Mouse (Mus musculus): Measurements from ENCODE around the gene Hoxc6. TPM values are rescaled to one million over a fixed set of nuclear protein-coding genes. Genes with fewer than 3 reads are reported as not detected.
A peak's percentile ranks its signal among the peaks of the same experiment; 100 is the strongest.

Hoxc6 gene
- polyA plus RNA-seq, 1 experiment from 2014 or later: not detected

GRCm38 (mm10) chr15:102999183-102999831 is 1.2 kb downstream of the Hoxc6 start:
- Histone ChIP-seq H3K4me2 (peak overlapping the region; percentile 79), H3K27ac (ENCODE audit: low read depth) (no peak overlapping the region; the same call in 1 of the 2 replicates), H3K27me3 (ENCODE audit: insufficient read depth, low read length) (peaks cover 100% of the 10 kb centered on the region), H3K36me3 (ENCODE audit: insufficient read depth) (no peaks in the 10 kb centered on the region), H3K9me3 (ENCODE audit: low read depth, low read length) (no peaks in the 10 kb centered on the region), H3K4me3 (ENCODE audit: low read depth, low read length) (peak overlapping the region; percentile 43), H3K4me1 (ENCODE audit: insufficient read depth) (no peaks in the 10 kb centered on the region), H3K9ac (peak overlapping the region; percentile 32; the same call in 1 of the 2 replicates)
- DNase-seq (peak; percentile 57), ATAC-seq (ENCODE audit: insufficient read depth) (peak; percentile 52; the same call in 1 of the 2 replicates)
- 1% methylated on average over 33 of the region's 33 CpGs for WGBS
- no peak for TF ChIP-seq CTCF (IDR thresholded peaks at IDR 0.05; ENCODE audit: low read depth)

DNA sequence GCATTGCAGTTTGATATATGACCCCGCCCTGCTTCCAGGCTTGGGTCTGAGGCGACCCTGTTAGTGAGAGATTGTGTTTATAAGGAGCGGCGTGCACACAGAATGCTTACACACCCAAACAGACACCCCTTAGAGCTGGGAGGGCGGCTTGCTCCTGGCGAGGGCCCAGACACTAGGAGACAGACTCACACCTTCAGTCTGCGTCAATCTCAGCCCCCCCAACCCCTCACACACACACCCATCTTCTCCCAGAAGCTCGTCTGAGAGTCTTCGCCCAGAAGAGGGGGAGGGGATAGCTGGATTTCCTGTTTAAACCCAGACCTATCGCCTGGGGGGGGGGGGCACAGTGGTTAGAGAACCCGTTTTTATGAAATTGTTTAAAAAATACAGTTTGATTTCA is 1.9 kb downstream of the Hoxc6 start:
- Histone ChIP-seq H3K27ac (ENCODE audit: low read depth) (no peak overlapping the region), H3K9me3 (ENCODE audit: low read depth, low read length) (no peaks in the 10 kb centered on the region), H3K36me3 (ENCODE audit: insufficient read depth) (no peaks in the 10 kb centered on the region), H3K4me1 (ENCODE audit: insufficient read depth) (no peaks in the 10 kb centered on the region), H3K4me2 (peak overlapping the region; percentile 79), H3K27me3 (ENCODE audit: insufficient read depth, low read length) (peaks cover 100% of the 10 kb centered on the region), H3K9ac (no peak overlapping the region), H3K4me3 (ENCODE audit: low read depth, low read length) (peak overlapping the region; percentile 43; the same call in 1 of the 2 replicates)
- WGBS: 3% methylated on average over 11 of the region's 11 CpGs
- DNase-seq (no peak), ATAC-seq (ENCODE audit: insufficient read depth) (peak; percentile 13; the same call in 1 of the 2 replicates)
- no peak for TF ChIP-seq CTCF (IDR thresholded peaks at IDR 0.05; ENCODE audit: low read depth)

- no peak overlapping the region for H3K27ac ChIP-seq (ENCODE audit: low read depth)
- 4% methylated on average over 24 of the region's 24 CpGs for WGBS
- peaks cover 100% of the 10 kb centered on the region for H3K27me3 ChIP-seq (ENCODE audit: insufficient read depth, low read length)
- no peaks in the 10 kb centered on the region for H3K36me3 ChIP-seq (ENCODE audit: insufficient read depth)
- H3K4me3 ChIP-seq (ENCODE audit: low read depth, low read length): peak overlapping the region; percentile 8; the same call in 1 of the 2 replicates
- no peak overlapping the region for H3K9ac ChIP-seq
- peak overlapping the region; percentile 79 for H3K4me2 ChIP-seq
- H3K9me3 ChIP-seq (ENCODE audit: low read depth, low read length): no peaks in the 10 kb centered on the region
- DNase-seq: no peak
- H3K4me1 ChIP-seq (ENCODE audit: insufficient read depth): no peaks in the 10 kb centered on the region
- no peak; the same call in 1 of the 2 replicates for ATAC-seq (ENCODE audit: insufficient read depth)
- TF ChIP-seq CTCF (IDR thresholded peaks at IDR 0.05; ENCODE audit: low read depth): no peak
These were observed 2.4 kb downstream of the Hoxc6 start for GRCm38 (mm10) chr15:103000501-103000901.

DNA sequence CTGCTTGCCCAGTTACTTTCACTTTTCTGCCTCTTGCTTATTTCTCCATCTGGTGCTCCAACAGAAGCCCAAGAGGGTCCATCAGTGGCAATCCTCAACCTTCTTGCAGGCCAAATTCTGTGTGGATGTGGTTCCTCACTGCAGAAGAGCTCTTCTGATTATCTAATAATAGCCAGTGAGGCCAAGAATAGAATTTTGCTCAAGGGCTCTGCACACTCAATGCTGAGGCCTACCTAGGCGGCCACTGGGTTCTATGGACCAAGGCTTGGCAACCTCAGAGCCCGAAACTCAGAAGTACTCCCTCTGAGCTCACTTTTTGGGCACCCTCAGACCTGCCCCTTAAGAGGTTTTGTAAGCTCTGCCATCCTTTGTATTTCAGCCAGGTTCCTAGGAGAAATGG is 3.3 kb downstream of the Hoxc6 start:
- WGBS: 27% methylated on average over 2 of the region's 2 CpGs
- no peaks in the 10 kb centered on the region for H3K36me3 ChIP-seq (ENCODE audit: insufficient read depth)
- H3K4me2 ChIP-seq: no peak overlapping the region
- ATAC-seq (ENCODE audit: insufficient read depth) (no peak), DNase-seq (no peak)
- H3K4me1 ChIP-seq (ENCODE audit: insufficient read depth): no peaks in the 10 kb centered on the region
- H3K27me3 ChIP-seq (ENCODE audit: insufficient read depth, low read length): peaks cover 100% of the 10 kb centered on the region
- TF ChIP-seq CTCF (IDR thresholded peaks at IDR 0.05; ENCODE audit: low read depth): no peak
- no peak overlapping the region for H3K9ac ChIP-seq
- H3K4me3 ChIP-seq (ENCODE audit: low read depth, low read length): no peak overlapping the region
- H3K27ac ChIP-seq (ENCODE audit: low read depth): no peak overlapping the region
- no peaks in the 10 kb centered on the region for H3K9me3 ChIP-seq (ENCODE audit: low read depth, low read length)

DNA sequence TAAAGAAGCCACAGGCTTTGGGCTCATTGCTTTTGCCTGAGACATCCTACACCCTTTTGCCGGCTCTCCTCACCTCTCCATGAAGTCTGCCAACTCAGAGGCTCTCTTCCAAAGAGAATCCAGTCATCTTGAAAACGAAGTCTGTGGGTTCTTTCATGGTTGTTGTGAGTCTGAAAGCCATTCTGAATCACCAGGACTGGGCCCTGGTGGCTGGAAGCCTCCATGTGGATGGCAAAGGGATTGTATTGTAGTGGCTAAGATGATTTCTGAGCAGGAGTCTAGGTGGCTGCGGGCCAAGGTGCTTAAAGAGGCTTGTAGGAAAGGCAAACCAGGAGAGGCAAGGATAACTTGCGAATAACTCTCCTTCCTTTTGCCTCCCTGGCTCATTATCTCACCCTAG is 4.1 kb downstream of the Hoxc6 start:
- Histone ChIP-seq H3K4me3 (ENCODE audit: low read depth, low read length) (no peak overlapping the region), H3K27ac (ENCODE audit: low read depth) (no peak overlapping the region), H3K27me3 (ENCODE audit: insufficient read depth, low read length) (peaks cover 100% of the 10 kb centered on the region), H3K4me1 (ENCODE audit: insufficient read depth) (no peaks in the 10 kb centered on the region), H3K4me2 (no peak overlapping the region), H3K36me3 (ENCODE audit: insufficient read depth) (no peaks in the 10 kb centered on the region), H3K9me3 (ENCODE audit: low read depth, low read length) (no peaks in the 10 kb centered on the region), H3K9ac (no peak overlapping the region)
- WGBS: 17% methylated on average over 4 of the region's 4 CpGs
- DNase-seq (no peak), ATAC-seq (ENCODE audit: insufficient read depth) (no peak)
- no peak for TF ChIP-seq CTCF (IDR thresholded peaks at IDR 0.05; ENCODE audit: low read depth)

DNA sequence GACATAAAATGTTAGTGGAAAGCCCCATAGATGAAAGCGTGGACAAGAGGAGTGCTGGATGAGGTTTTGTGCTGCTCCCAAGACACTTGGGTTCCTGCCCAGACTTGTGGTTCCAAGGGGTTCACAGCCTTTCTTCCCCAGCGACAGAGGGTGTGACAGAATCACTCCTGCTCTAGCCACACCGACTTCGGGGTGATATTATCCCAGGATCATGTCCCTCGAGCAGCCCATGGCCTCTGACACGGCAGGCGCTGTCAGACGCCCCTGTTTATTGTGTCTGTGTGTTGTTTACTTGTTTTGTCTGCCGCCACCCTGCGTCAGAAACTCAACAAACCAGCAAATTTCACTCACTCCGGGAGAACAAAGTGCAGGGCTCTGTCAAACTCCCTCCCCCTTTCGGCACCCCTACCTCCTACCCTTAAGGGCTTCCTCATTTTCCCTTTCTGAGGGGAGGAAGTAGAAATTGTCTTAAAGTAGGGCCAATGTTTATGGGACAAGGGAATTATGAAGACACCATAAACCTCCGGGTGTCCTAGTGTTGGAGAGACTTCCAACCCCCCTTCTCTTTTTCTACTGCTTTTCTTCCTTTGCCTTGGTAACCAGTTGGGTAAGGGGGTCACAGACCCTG is 4.9 kb downstream of the Hoxc6 start:
- peaks cover 100% of the 10 kb centered on the region for H3K27me3 ChIP-seq (ENCODE audit: insufficient read depth, low read length)
- H3K4me3 ChIP-seq (ENCODE audit: low read depth, low read length): no peak overlapping the region
- H3K36me3 ChIP-seq (ENCODE audit: insufficient read depth): no peaks in the 10 kb centered on the region
- no peak for TF ChIP-seq CTCF (IDR thresholded peaks at IDR 0.05; ENCODE audit: low read depth)
- no peak overlapping the region for H3K9ac ChIP-seq
- H3K4me2 ChIP-seq: no peak overlapping the region
- no peak overlapping the region for H3K27ac ChIP-seq (ENCODE audit: low read depth)
- WGBS: 5% methylated on average over 13 of the region's 13 CpGs
- H3K4me1 ChIP-seq (ENCODE audit: insufficient read depth): no peaks in the 10 kb centered on the region
- ATAC-seq (ENCODE audit: insufficient read depth) (no peak), DNase-seq (no peak)
- H3K9me3 ChIP-seq (ENCODE audit: low read depth, low read length): no peaks in the 10 kb centered on the region

DNA sequence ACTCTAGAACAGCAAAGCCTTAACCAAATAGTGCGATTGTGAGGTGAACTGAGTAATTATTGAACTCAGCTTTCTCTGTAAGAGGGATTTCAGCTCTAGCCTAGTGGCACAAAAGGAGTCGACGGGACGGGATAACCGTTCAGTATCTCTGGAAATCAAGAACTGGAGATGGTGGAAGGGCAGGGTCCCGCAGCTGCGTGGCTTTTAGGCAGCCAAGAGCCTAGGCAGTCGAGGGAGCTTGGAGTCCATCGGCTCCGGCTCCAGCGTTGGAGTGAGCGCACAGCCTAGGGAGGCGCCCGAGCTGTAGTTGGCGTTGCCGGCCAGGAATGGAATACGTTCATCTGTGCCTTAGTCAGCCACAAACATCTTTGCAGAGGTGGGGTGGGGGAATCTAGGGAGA is 7.3 kb downstream of the Hoxc6 start:
- no peak overlapping the region for H3K4me3 ChIP-seq (ENCODE audit: low read depth, low read length)
- DNase-seq (peak; percentile 37), ATAC-seq (ENCODE audit: insufficient read depth) (no peak)
- no peaks in the 10 kb centered on the region for H3K36me3 ChIP-seq (ENCODE audit: insufficient read depth)
- TF ChIP-seq CTCF (IDR thresholded peaks at IDR 0.05; ENCODE audit: low read depth): no peak
- no peaks in the 10 kb centered on the region for H3K9me3 ChIP-seq (ENCODE audit: low read depth, low read length)
- H3K4me1 ChIP-seq (ENCODE audit: insufficient read depth): no peaks in the 10 kb centered on the region
- WGBS: 1% methylated on average over 17 of the region's 17 CpGs
- no peak overlapping the region for H3K27ac ChIP-seq (ENCODE audit: low read depth)
- H3K27me3 ChIP-seq (ENCODE audit: insufficient read depth, low read length): peaks cover 100% of the 10 kb centered on the region
- H3K9ac ChIP-seq: no peak overlapping the region
- H3K4me2 ChIP-seq: no peak overlapping the region
